Comparison of ENCODE assay signal across 7 mouse cellular contexts in genomic region chr9:108479721-108480351, GRCm38 (mm10). TPM values are rescaled to one million over a fixed set of nuclear protein-coding genes. Genes with fewer than 3 reads are reported as not detected.
DNase-seq lines count a peak whose midpoint lies in the region; ATAC-seq and TF ChIP-seq lines count a peak whose summit lies in the region.

Lamb2 (plus strand) TSS chr9:108479736.

- H3K36me3 ChIP-seq in limb, embryonic 14.5 days (ENCODE audit: control insufficient read depth, insufficient read depth, low read length), result peaks cover 39% of the 10 kb centered on the region

- H3K4me2 ChIP-seq in limb, embryonic 14.5 days (replicated peaks; ENCODE audit: low read depth, low read length, severe bottlenecking), result peak within 1 kb of the TSS; percentile 95

- no peak for TF ChIP-seq POLR2A in brain, embryonic 14.5 days (IDR thresholded peaks at IDR 0.05; ENCODE audit: borderline replicate concordance, extremely low read depth, insufficient read depth, insufficient read length, poor library complexity, severe bottlenecking)
- 0 out of 2 replicates have a peak, but pooled peaks have one; percentile 18 for TF ChIP-seq POLR2A in limb, embryonic 14.5 days (IDR thresholded peaks at IDR 0.05; ENCODE audit: borderline replicate concordance, extremely low read depth, insufficient read depth, insufficient read length)

- WGBS in limb, embryonic 14.5 days, result 10% methylated on average over 10 of the region's 10 CpGs

- no peaks in the 10 kb centered on the region for H3K27me3 ChIP-seq in limb, embryonic 14.5 days (ENCODE audit: control insufficient read depth, insufficient read depth, low read length)

- no peaks in the 10 kb centered on the region for H3K9me3 ChIP-seq in limb, embryonic 14.5 days (ENCODE audit: control insufficient read depth, low read length)

- DNase-seq in R1 (ENCODE audit: low read depth, low spot score), result peak; percentile 88
- DNase-seq in brain, embryonic 14.5 days (ENCODE audit: low read depth), result peak; percentile 80
- peak in 1 of 2 experiments; percentile 51 for DNase-seq in gastrocnemius, postnatal 36 days
- DNase-seq in induced T-regulatory cell, adult 2 months (ENCODE audit: low read depth), result peak; percentile 36
- DNase-seq in limb, embryonic 14.5 days (ENCODE audit: low spot score), result peak; percentile 93
- peak; percentile 55 for DNase-seq in neural tube, embryonic 10.5 days (ENCODE audit: extremely low spot score, low spot score)
- no peak for DNase-seq in cerebellum, postnatal 4 days (ENCODE audit: low spot score in 2 of 2)

- no peak for TF ChIP-seq CTCF in brain, embryonic 14.5 days (IDR thresholded peaks at IDR 0.05; ENCODE audit: borderline replicate concordance, extremely low read depth, insufficient read depth, insufficient read length)

- H3K9ac ChIP-seq in limb, embryonic 14.5 days (ENCODE audit: low read depth, low read length, severe bottlenecking), result peak within 1 kb of the TSS; percentile 83

- peak within 1 kb of the TSS; percentile 69 for H3K4me3 ChIP-seq in limb, embryonic 14.5 days (replicated peaks; ENCODE audit: low read length)

- intact Hi-C loops in gastrocnemius, postnatal 36 days (cut with DNase I), result no loop called here

- peak within 1 kb of the TSS; percentile 87 for H3K27ac ChIP-seq in limb, embryonic 14.5 days (replicated peaks; ENCODE audit: low read depth, low read length)

- H3K4me1 ChIP-seq in limb, embryonic 14.5 days (ENCODE audit: control insufficient read depth, insufficient read depth, low read length), result peaks cover 14% of the 10 kb centered on the region

- ATAC-seq in limb, embryonic 14.5 days (ENCODE audit: low FRiP score, low read depth), result peak; percentile 82

RNA-seq across cellular contexts. Expression of gene Lamb2, which starts in this region (rescaled TPM):
- 42.9 and 49.3 TPM in 2 replicates for polyA plus RNA-seq in brain, embryonic 14.5 days (2012; rRNA removed)
- total RNA-seq in gastrocnemius, postnatal 36 days (2021), result 100 to 1,000 TPM; 118 to 129 TPM
- 214 and 236 TPM in 2 replicates for polyA plus RNA-seq in limb, embryonic 14.5 days (2012; rRNA removed)
- 59.0 and 69.4 TPM in 2 replicates for polyA plus RNA-seq in limb, embryonic 14.5 days (2014; fragmentation: Nextera tagmentation; extraction: Ambion mirVana)

Comparison
In these comparisons a context has a peak if more than half of its experiments do, and no peak if none do; other contexts are left out.
1. DNase-seq: peak in R1 (single experiment), brain, embryonic 14.5 days (single experiment), induced T-regulatory cell, adult 2 months (single experiment), limb, embryonic 14.5 days (single experiment) and neural tube, embryonic 10.5 days (single experiment); none in cerebellum, postnatal 4 days (0 of 2).